Mouse (Mus musculus) heart, postnatal 0 days (tissue): ENCODE data around the gene Sar1b. TPM values are rescaled to one million over a fixed set of nuclear protein-coding genes. Genes with fewer than 3 reads are reported as not detected.

Experiments
- ATAC-seq: fragments of 200-750 bp; cut with Nextera tagmentation; 2 replicates; pipeline ENCODE4 v1.8.0; 2017; ENCODE audit warnings: low read depth, moderate number of reproducible peaks, moderate library complexity; ENCODE audit not compliant: insufficient read depth
- DNase-seq: peaks from one replicate; pipeline ENCODE4 v3.0.0-alpha.2; 2016; ENCODE audit warnings: low spot score
- H3K27ac ChIP-seq: fragments of 300-500 bp; sonication (generic); 2 replicates; pipeline ENCODE4 v1.5.1; 2014; ENCODE audit warnings: low read depth, mild to moderate bottlenecking
- H3K27me3 ChIP-seq: fragments of 300-500 bp; sonication (generic); 2 replicates; pipeline ENCODE4 v1.6.1; 2014; ENCODE audit warnings: low read length, mixed read lengths; ENCODE audit not compliant: control insufficient read depth, insufficient read depth
- H3K36me3 ChIP-seq: fragments of 300-500 bp; sonication (generic); replicated peaks from 2 replicates; pipeline ENCODE4 v1.6.1; 2014; ENCODE audit warnings: low read length, mixed read lengths; ENCODE audit not compliant: control insufficient read depth, insufficient read depth
- H3K4me1 ChIP-seq: fragments of 300-500 bp; sonication (generic); 2 replicates; pipeline ENCODE4 v1.6.1; 2014; ENCODE audit warnings: antibody characterized with exemption; ENCODE audit not compliant: control insufficient read depth, insufficient read depth
- H3K4me2 ChIP-seq: fragments of 300-500 bp; sonication (generic); 2 replicates; pipeline ENCODE4 v1.6.1; 2014; ENCODE audit warnings: low read depth, mild to moderate bottlenecking, low read length, moderate library complexity
- H3K4me3 ChIP-seq: fragments of 300-500 bp; sonication (generic); 2 replicates; pipeline ENCODE4 v1.5.1; 2014; ENCODE audit warnings: low read depth, low read length
- H3K9ac ChIP-seq: fragments of 300-500 bp; sonication (generic); replicated peaks from 2 replicates; pipeline ENCODE4 v1.6.1; 2014; ENCODE audit warnings: low read depth, low read length, mixed read lengths
- H3K9me3 ChIP-seq: fragments of 300-500 bp; sonication (generic); replicated peaks from 2 replicates; pipeline ENCODE4 v1.6.1; 2016; ENCODE audit warnings: low read length; ENCODE audit not compliant: control insufficient read depth
- CTCF ChIP-seq: IDR thresholded peaks from 2 replicates; pipeline ENCODE4 v1.5.1; 2016; ENCODE audit warnings: antibody characterized with exemption, control low read depth, low read depth
- EP300 ChIP-seq: IDR thresholded peaks from 2 replicates; pipeline ENCODE4 v1.6.1; 2016; ENCODE audit warnings: antibody characterized with exemption, low read depth
- WGBS: fragments of 180-500 bp; shearing (Covaris S2); extraction: QIAGEN DNeasy Blood & Tissue Kit; methylation state at CpG from one replicate; pipeline ENCODE4 v1.1.7; 2014; 5-methylcytosine and 5-hydroxymethylcytosine counted together
- polyA plus RNA-seq: library from polyadenylated mRNA; unstranded; fragments of >200 nt; fragmentation: Nextera tagmentation; extraction: Ambion mirVana; gene quantifications from 2 replicates; pipeline ENCODE4 v1.2.1, GENCODE M21; 2015
- total RNA-seq: library from RNA; depleted of rRNA; stranded (reverse); fragments of >200 nt; gene quantifications from 2 replicates; pipeline ENCODE4 v1.2.3, GENCODE M21; 2014; ENCODE audit warnings: low replicate concordance

Sar1b gene
- total and polyA plus RNA-seq, 2 experiments from 2014 or later, result 134 to 194 TPM

DNA sequence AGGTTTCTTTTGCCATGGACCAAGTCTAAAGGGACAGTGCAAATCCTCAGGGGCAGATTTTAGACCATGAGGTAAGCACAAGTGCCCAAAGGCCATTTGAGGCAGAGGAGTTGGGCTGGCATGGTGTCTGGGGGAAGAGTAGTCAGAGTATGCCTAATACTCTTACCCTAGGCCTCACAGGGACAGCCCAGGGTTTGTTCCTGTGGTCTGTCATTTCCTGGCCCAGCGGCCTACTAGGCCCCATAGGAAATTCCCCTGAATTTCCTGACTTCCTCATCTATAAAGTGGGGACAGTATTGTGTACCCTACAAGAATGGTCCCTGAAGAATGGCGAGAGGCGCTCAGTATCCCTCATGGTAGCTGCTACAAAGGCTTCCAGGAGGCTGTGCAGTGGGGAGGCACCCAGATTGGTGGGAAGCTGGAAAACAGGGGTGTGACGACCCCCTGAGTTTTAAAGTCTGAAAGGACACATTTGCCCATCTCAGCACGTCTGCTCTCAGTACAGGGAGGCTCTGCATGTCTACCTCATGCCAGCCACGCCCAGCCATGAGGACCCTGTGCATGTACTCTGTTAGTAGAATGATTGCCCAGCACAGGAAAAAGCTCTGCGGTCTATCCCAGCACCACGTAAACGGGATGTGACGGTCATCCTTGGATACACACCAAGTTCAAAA is 70.0 kb downstream of the Sar1b start:
- DNase-seq, result no peak
- no peaks in the 10 kb centered on the region for H3K27me3 ChIP-seq
- whole genome bisulfite sequencing, result 84% methylated on average over 10 of the region's 10 CpGs

DNA sequence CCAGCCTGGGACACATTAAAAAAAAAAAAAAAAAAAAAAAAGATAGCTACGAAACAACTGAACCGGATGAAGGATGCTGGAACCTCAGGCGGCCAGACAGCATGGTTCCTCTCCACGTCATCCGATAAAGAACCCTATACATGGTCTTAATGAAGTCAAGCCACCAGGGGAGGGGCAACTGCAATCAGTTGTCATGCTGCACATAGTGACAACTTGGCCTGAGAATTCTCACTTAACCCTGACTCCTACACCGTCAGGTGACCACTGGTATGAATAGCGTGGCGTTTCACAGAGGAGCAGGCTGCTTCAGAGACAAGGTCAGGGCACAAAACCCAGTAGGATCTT is 70.6 kb downstream of the Sar1b start:
- TF ChIP-seq EP300 (no peak), CTCF (no peak)
- no peak overlapping the region for H3K27ac ChIP-seq
- no peaks in the 10 kb centered on the region for H3K27me3 ChIP-seq
- ATAC-seq (no peak), DNase-seq (no peak)
- H3K9me3 ChIP-seq, result no peaks in the 10 kb centered on the region
- WGBS, result 86% methylated on average over 8 of the region's 8 CpGs
- H3K4me2 ChIP-seq, result no peak overlapping the region
- no peak overlapping the region for H3K9ac ChIP-seq
- no peaks in the 10 kb centered on the region for H3K4me1 ChIP-seq
- peaks cover 7% of the 10 kb centered on the region; the same call in 1 of the 2 replicates for H3K36me3 ChIP-seq
- no peak overlapping the region for H3K4me3 ChIP-seq

More for the DNA sequence above, 70.0 kb downstream of the Sar1b start:
- H3K4me1 ChIP-seq, result no peaks in the 10 kb centered on the region
- H3K9ac ChIP-seq, result no peak overlapping the region
- H3K27ac ChIP-seq, result no peak overlapping the region
- H3K36me3 ChIP-seq, result peaks cover 7% of the 10 kb centered on the region; the same call in 1 of the 2 replicates
- no peak overlapping the region for H3K4me3 ChIP-seq
- no peak for TF ChIP-seq EP300
- TF ChIP-seq CTCF, result no peak
- ATAC-seq, result no peak
- H3K9me3 ChIP-seq, result no peaks in the 10 kb centered on the region
- no peak overlapping the region for H3K4me2 ChIP-seq

DNA sequence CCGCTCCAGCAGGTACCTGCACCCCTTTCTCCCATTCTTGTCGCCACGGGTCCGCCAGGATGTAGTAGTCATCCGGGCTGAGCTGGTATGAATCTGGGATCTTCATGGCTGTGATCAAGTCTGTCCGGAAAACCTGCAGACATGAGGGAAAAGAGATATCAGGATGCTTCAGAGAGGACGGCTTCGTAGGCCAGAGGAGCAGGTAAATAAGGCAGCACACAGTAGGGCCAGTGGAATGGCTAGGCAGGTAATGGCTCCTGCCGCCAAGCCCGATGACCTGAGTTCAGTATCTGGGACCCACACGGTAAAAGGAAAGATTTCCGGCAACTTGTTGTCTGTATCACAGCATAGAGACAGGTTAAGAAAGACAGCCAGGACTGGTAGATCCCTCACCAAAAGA is 72.1 kb downstream of the Sar1b start:
- 93% methylated on average over 12 of the region's 12 CpGs for WGBS
- Histone ChIP-seq H3K4me3 (no peak overlapping the region), H3K4me1 (no peaks in the 10 kb centered on the region), H3K4me2 (no peak overlapping the region), H3K27ac (no peak overlapping the region), H3K9ac (no peak overlapping the region), H3K27me3 (no peaks in the 10 kb centered on the region), H3K36me3 (peaks cover 7% of the 10 kb centered on the region; the same call in 1 of the 2 replicates), H3K9me3 (no peaks in the 10 kb centered on the region)
- no peak for TF ChIP-seq CTCF
- no peak for TF ChIP-seq EP300
- DNase-seq, result no peak
- ATAC-seq, result no peak

DNA sequence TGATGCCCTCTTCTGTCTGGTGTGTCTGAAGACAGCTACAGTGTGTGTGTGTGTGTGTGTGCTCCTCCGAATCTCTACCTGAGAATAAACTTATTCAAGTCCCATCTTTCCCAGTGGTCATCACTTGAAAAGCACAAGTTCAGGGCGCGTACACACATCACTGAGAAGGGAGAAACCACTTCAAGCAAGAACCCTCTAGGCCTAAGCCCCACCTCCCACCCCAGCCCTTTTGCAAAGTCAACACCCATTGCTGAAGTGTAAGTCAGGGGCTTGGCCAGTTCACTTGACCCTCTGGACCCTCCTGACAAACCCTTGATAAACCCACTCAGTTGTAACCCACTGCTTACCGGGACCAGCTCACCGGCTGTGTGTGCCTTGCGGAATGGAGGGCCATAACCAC is 73.0 kb downstream of the Sar1b start:
- Histone ChIP-seq H3K36me3 (peaks cover 7% of the 10 kb centered on the region; the same call in 1 of the 2 replicates), H3K9ac (no peak overlapping the region), H3K27me3 (no peaks in the 10 kb centered on the region), H3K4me3 (no peak overlapping the region), H3K27ac (no peak overlapping the region), H3K4me1 (no peaks in the 10 kb centered on the region), H3K4me2 (no peak overlapping the region), H3K9me3 (no peaks in the 10 kb centered on the region)
- DNase-seq (no peak), ATAC-seq (no peak)
- WGBS, result 94% methylated on average over 6 of the region's 6 CpGs
- TF ChIP-seq EP300 (no peak), CTCF (no peak)

DNA sequence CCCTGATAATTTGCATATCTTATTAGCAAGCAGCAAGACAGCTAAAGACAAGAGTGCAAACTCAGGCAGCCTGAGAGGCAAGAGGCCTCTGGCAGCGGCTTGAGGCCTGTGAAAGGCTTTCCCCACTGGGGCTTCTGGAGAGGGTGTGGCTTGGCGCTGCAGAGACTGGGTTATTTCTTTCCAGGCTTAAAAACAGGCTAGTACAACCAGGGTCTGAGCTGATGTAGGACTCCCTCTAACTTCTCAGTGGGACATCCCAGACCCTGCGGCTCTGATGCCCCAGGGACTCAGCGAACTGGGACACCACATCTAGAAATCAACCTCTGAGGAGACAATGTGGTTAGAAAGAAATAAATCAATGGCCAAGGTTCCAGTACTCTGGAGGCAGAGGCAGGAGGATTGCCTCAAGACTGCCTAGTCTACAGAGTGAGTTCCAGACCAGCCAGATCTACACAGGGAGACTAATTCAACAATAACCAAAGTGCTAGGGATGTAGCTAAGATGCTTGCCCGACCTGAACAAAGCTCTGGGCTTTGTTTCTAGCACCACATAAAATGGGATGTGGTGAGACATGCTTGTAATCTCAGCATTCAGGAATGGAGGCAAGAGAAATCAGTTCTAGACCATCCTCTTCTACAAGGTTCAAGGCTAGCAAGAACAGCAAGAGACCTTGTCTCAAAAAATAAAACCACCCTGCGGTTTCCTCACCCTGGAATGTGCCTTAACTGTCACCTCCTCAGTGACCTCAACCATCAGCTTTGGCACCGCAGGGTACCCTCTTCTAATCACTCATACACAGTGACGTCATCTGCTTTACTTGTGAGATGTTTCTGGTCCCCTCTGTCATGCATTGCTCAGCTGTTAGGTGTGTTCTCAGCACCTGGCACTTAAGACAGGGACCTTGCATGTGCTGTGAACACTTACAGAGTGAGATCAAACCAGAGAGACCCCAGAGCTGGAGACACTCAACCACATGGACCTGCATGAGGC is 74.0 kb downstream of the Sar1b start:
- Histone ChIP-seq H3K4me3 (no peak overlapping the region), H3K4me2 (no peak overlapping the region), H3K4me1 (no peaks in the 10 kb centered on the region), H3K27me3 (no peaks in the 10 kb centered on the region), H3K9me3 (no peaks in the 10 kb centered on the region), H3K9ac (no peak overlapping the region), H3K36me3 (peaks cover 7% of the 10 kb centered on the region; the same call in 1 of the 2 replicates), H3K27ac (no peak overlapping the region)
- ATAC-seq (no peak), DNase-seq (no peak)
- TF ChIP-seq CTCF (no peak), EP300 (no peak)
- WGBS, result 65% methylated on average over 8 of the region's 8 CpGs
